Mouse (Mus musculus) limb, embryonic 12.5 days (tissue): ENCODE results near the gene Sdf4. TPM values are rescaled to one million over a fixed set of nuclear protein-coding genes. Genes with fewer than 3 reads are reported as not detected.

Experiments used
- ATAC-seq: fragments of 200-750 bp; cut with Nextera tagmentation; 2 replicates; pipeline ENCODE4 v1.8.0; 2017; ENCODE audit warnings: low read depth, moderate TSS enrichment; ENCODE audit not compliant: insufficient number of reproducible peaks, insufficient read depth, low FRiP score, low TSS enrichment
- H3K27ac ChIP-seq: fragments of 300-500 bp; sonication (generic); 2 replicates; pipeline ENCODE4 v1.5.1; 2016; ENCODE audit warnings: mild to moderate bottlenecking, moderate library complexity
- H3K27me3 ChIP-seq: fragments of 300-500 bp; sonication (generic); 2 replicates; pipeline ENCODE4 v1.6.1; 2016; ENCODE audit warnings: mild to moderate bottlenecking, moderate library complexity
- H3K36me3 ChIP-seq: fragments of 300-500 bp; sonication (generic); 2 replicates; pipeline ENCODE4 v1.6.1; 2016; ENCODE audit warnings: mild to moderate bottlenecking, moderate library complexity
- H3K4me1 ChIP-seq: fragments of 300-500 bp; sonication (generic); replicated peaks from 2 replicates; pipeline ENCODE4 v1.6.1; 2016
- H3K4me2 ChIP-seq: fragments of 300-500 bp; sonication (generic); 2 replicates; pipeline ENCODE4 v1.6.1; 2016; ENCODE audit warnings: mild to moderate bottlenecking, moderate library complexity
- H3K4me3 ChIP-seq: fragments of 300-500 bp; sonication (generic); replicated peaks from 2 replicates; pipeline ENCODE4 v1.5.1; 2016; ENCODE audit warnings: mild to moderate bottlenecking
- H3K9ac ChIP-seq: fragments of 300-500 bp; sonication (generic); replicated peaks from 2 replicates; pipeline ENCODE4 v1.6.1; 2016; ENCODE audit warnings: mild to moderate bottlenecking, moderate library complexity
- H3K9me3 ChIP-seq: fragments of 300-500 bp; sonication (generic); 2 replicates; pipeline ENCODE4 v1.6.1; 2016; ENCODE audit warnings: mild to moderate bottlenecking, moderate library complexity
- WGBS: fragments of 180-500 bp; shearing (Covaris S2); methylation state at CpG from one replicate; pipeline ENCODE4 v1.1.7; 2016; 5-methylcytosine and 5-hydroxymethylcytosine counted together
- polyA plus RNA-seq: library from polyadenylated mRNA; unstranded; fragments of >200 nt; fragmentation: Nextera tagmentation; extraction: Ambion mirVana; gene quantifications from 2 replicates; pipeline ENCODE4 v1.2.1, GENCODE M21; 2016

Sdf4 gene
- 131 and 139 TPM in 2 replicates for polyA plus RNA-seq

- H3K9ac ChIP-seq, result peak within 1 kb of the TSS; percentile 83
- H3K27ac ChIP-seq, result peak within 1 kb of the TSS; percentile 96
- under 1% methylated on average over 99 of the region's 99 CpGs for WGBS
- no peaks in the 10 kb centered on the region for H3K27me3 ChIP-seq
- H3K4me2 ChIP-seq, result peak within 1 kb of the TSS; percentile 94
- H3K36me3 ChIP-seq, result peaks cover 20% of the 10 kb centered on the region
- peaks cover 19% of the 10 kb centered on the region for H3K4me1 ChIP-seq
- H3K4me3 ChIP-seq, result peak within 1 kb of the TSS; percentile 83
- ATAC-seq, result peak; percentile 76
- no peaks in the 10 kb centered on the region for H3K9me3 ChIP-seq
Measured at GRCm38 (mm10) chr4:155992241-155992905, at the start of gene Sdf4, which contains the start of gene B3galt6. Gene Sdf4, plus strand, starts transcription at chr4:155992872. Gene B3galt6, minus strand, starts transcription at chr4:155992649.

GRCm38 (mm10) chr4:155943049-155943452 lies 49.6 kb upstream of the Sdf4 start:
- no peaks in the 10 kb centered on the region for H3K27me3 ChIP-seq

GRCm38 (mm10) chr4:155943534-155944249 lies 49.0 kb upstream of the Sdf4 start, which contains the start of gene Ube2j2:
Gene Ube2j2, plus strand, starts transcription at chr4:155943831.
- Histone ChIP-seq H3K4me3 (peak within 1 kb of the TSS; percentile 99), H3K4me1 (peaks cover 18% of the 10 kb centered on the region), H3K9ac (peak within 1 kb of the TSS; percentile 96), H3K4me2 (peak within 1 kb of the TSS; percentile 96), H3K36me3 (peaks cover 25% of the 10 kb centered on the region), H3K9me3 (no peaks in the 10 kb centered on the region), H3K27ac (peak within 1 kb of the TSS; percentile 91), H3K27me3 (no peaks in the 10 kb centered on the region)
- ATAC-seq, result peak; percentile 98
- WGBS, result under 1% methylated on average over 85 of the region's 85 CpGs

More at GRCm38 (mm10) chr4:155943049-155943452, 49.6 kb upstream of the Sdf4 start:
- peak overlapping the region; percentile 99 for H3K4me3 ChIP-seq
- no peaks in the 10 kb centered on the region for H3K9me3 ChIP-seq
- peak overlapping the region; percentile 96 for H3K4me2 ChIP-seq
- WGBS, result 2% methylated on average over 17 of the region's 17 CpGs
- peaks cover 18% of the 10 kb centered on the region for H3K4me1 ChIP-seq
- H3K36me3 ChIP-seq, result peaks cover 18% of the 10 kb centered on the region
- ATAC-seq, result peak; percentile 63
- peak overlapping the region; percentile 96 for H3K9ac ChIP-seq
- H3K27ac ChIP-seq, result peak overlapping the region; percentile 91

GRCm38 (mm10) chr4:155944271-155944670 lies 48.4 kb upstream of the Sdf4 start:
- ATAC-seq, result no peak
- Histone ChIP-seq H3K27me3 (no peaks in the 10 kb centered on the region), H3K4me1 (peaks cover 18% of the 10 kb centered on the region), H3K4me3 (peak overlapping the region; percentile 99), H3K36me3 (peaks cover 31% of the 10 kb centered on the region), H3K9ac (peak overlapping the region; percentile 96), H3K9me3 (no peaks in the 10 kb centered on the region), H3K27ac (no peak overlapping the region), H3K4me2 (peak overlapping the region; percentile 96)
- WGBS, result under 1% methylated on average over 17 of the region's 17 CpGs

GRCm38 (mm10) chr4:155947094-155947493 lies 45.6 kb upstream of the Sdf4 start:
- no peak for ATAC-seq
- Histone ChIP-seq H3K4me2 (no peak overlapping the region), H3K27ac (no peak overlapping the region), H3K36me3 (peaks cover 59% of the 10 kb centered on the region), H3K4me3 (no peak overlapping the region), H3K4me1 (peaks cover 18% of the 10 kb centered on the region), H3K27me3 (no peaks in the 10 kb centered on the region), H3K9ac (no peak overlapping the region), H3K9me3 (no peaks in the 10 kb centered on the region)

- H3K4me3 ChIP-seq, result no peak overlapping the region
- no peak for ATAC-seq
- no peaks in the 10 kb centered on the region for H3K27me3 ChIP-seq
- 97% methylated on average over 6 of the region's 6 CpGs for WGBS
- H3K9me3 ChIP-seq, result no peaks in the 10 kb centered on the region
- no peak overlapping the region for H3K9ac ChIP-seq
- H3K36me3 ChIP-seq, result peaks cover 84% of the 10 kb centered on the region
- no peak overlapping the region for H3K4me2 ChIP-seq
- H3K4me1 ChIP-seq, result no peaks in the 10 kb centered on the region
- H3K27ac ChIP-seq, result no peak overlapping the region
Measured at GRCm38 (mm10) chr4:155955491-155955890, 37.2 kb upstream of the Sdf4 start.

- Histone ChIP-seq H3K9ac (no peak overlapping the region), H3K9me3 (no peaks in the 10 kb centered on the region), H3K4me3 (no peak overlapping the region), H3K27ac (no peak overlapping the region), H3K27me3 (no peaks in the 10 kb centered on the region), H3K36me3 (peaks cover 53% of the 10 kb centered on the region), H3K4me1 (peaks cover 22% of the 10 kb centered on the region), H3K4me2 (no peak overlapping the region)
- 0 out of 2 replicates have a peak, but pooled peaks have one; percentile 34 for ATAC-seq
- WGBS, result 11% methylated on average over 5 of the region's 5 CpGs
Measured at GRCm38 (mm10) chr4:155959275-155959674, 33.4 kb upstream of the Sdf4 start.

- ATAC-seq, result peak; percentile 81
- Histone ChIP-seq H3K4me2 (peak within 1 kb of the TSS; percentile 87), H3K4me1 (peaks cover 22% of the 10 kb centered on the region), H3K27ac (peak within 1 kb of the TSS; percentile 60), H3K9ac (peak within 1 kb of the TSS; percentile 67), H3K36me3 (peaks cover 50% of the 10 kb centered on the region), H3K27me3 (no peaks in the 10 kb centered on the region), H3K4me3 (peak within 1 kb of the TSS; percentile 49), H3K9me3 (no peaks in the 10 kb centered on the region)
- 1% methylated on average over 42 of the region's 42 CpGs for WGBS
Measured at GRCm38 (mm10) chr4:155962167-155962971, 30.3 kb upstream of the Sdf4 start, which contains the start of gene C1qtnf12. Gene C1qtnf12, plus strand, starts transcription at chr4:155962318.

- Histone ChIP-seq H3K36me3 (peaks cover 44% of the 10 kb centered on the region), H3K9me3 (no peaks in the 10 kb centered on the region), H3K4me1 (peaks cover 22% of the 10 kb centered on the region), H3K9ac (peak overlapping the region; percentile 67), H3K4me3 (peak overlapping the region; percentile 49), H3K27ac (no peak overlapping the region), H3K4me2 (peak overlapping the region; percentile 87), H3K27me3 (no peaks in the 10 kb centered on the region)
- no peak for ATAC-seq
- 48% methylated on average over 7 of the region's 7 CpGs for WGBS
Measured at GRCm38 (mm10) chr4:155963106-155963505, 29.6 kb upstream of the Sdf4 start.

GRCm38 (mm10) chr4:155964396-155964795 lies 28.3 kb upstream of the Sdf4 start:
- peaks cover 35% of the 10 kb centered on the region for H3K36me3 ChIP-seq
- ATAC-seq, result no peak
- H3K4me1 ChIP-seq, result peaks cover 22% of the 10 kb centered on the region
- no peak overlapping the region for H3K27ac ChIP-seq
- no peak overlapping the region for H3K9ac ChIP-seq
- no peaks in the 10 kb centered on the region for H3K9me3 ChIP-seq
- H3K4me3 ChIP-seq, result no peak overlapping the region
- no peak overlapping the region for H3K4me2 ChIP-seq
- H3K27me3 ChIP-seq, result no peaks in the 10 kb centered on the region
- WGBS, result 90% methylated on average over 11 of the region's 11 CpGs
